Mouse (Mus musculus) kidney, embryonic 15.5 days (tissue): ENCODE measurements at regions not wholly inside any gene's neighbourhood (a gene's known extent, or its start where the extent isn't known, plus 50 kb on each side); places are given as distances from the start of the nearest gene placed in this dataset.
A peak's percentile ranks its signal among the peaks of the same experiment; 100 is the strongest.

Source experiments
- ATAC-seq: fragments of 200-750 bp; cut with Nextera tagmentation; replicated peaks from 2 replicates; pipeline ENCODE4 v1.8.0; 2017; ENCODE audit warnings: moderate TSS enrichment; ENCODE audit not compliant: low FRiP score
- H3K27ac ChIP-seq: fragments of 300-500 bp; sonication (generic); 2 replicates; pipeline ENCODE4 v1.5.1; 2015; ENCODE audit warnings: mild to moderate bottlenecking, inconsistent platforms
- H3K27me3 ChIP-seq: fragments of 300-500 bp; sonication (generic); 2 replicates; pipeline ENCODE4 v1.6.1; 2015; ENCODE audit warnings: inconsistent platforms
- H3K36me3 ChIP-seq: fragments of 300-500 bp; sonication (generic); 2 replicates; pipeline ENCODE4 v1.6.1; 2015; ENCODE audit warnings: inconsistent platforms
- H3K4me1 ChIP-seq: fragments of 300-500 bp; sonication (generic); 2 replicates; pipeline ENCODE4 v1.6.1; 2015; ENCODE audit warnings: inconsistent platforms
- H3K4me2 ChIP-seq: fragments of 300-500 bp; sonication (generic); 2 replicates; pipeline ENCODE4 v1.6.1; 2015; ENCODE audit warnings: moderate library complexity, mild to moderate bottlenecking, inconsistent platforms
- H3K4me3 ChIP-seq: fragments of 300-500 bp; sonication (generic); replicated peaks from 2 replicates; pipeline ENCODE4 v1.5.1; 2015; ENCODE audit warnings: mild to moderate bottlenecking, inconsistent platforms
- H3K9ac ChIP-seq: fragments of 300-500 bp; sonication (generic); 2 replicates; pipeline ENCODE4 v1.6.1; 2015; ENCODE audit warnings: mild to moderate bottlenecking, inconsistent platforms
- H3K9me3 ChIP-seq: fragments of 300-500 bp; sonication (generic); replicated peaks from 2 replicates; pipeline ENCODE4 v1.6.1; 2016; ENCODE audit warnings: inconsistent platforms
- WGBS: fragments of 180-500 bp; shearing (Covaris S2); methylation state at CpG from one replicate; pipeline ENCODE4 v1.1.7; 2015; ENCODE audit warnings: mixed read lengths; 5-methylcytosine and 5-hydroxymethylcytosine counted together

DNA sequence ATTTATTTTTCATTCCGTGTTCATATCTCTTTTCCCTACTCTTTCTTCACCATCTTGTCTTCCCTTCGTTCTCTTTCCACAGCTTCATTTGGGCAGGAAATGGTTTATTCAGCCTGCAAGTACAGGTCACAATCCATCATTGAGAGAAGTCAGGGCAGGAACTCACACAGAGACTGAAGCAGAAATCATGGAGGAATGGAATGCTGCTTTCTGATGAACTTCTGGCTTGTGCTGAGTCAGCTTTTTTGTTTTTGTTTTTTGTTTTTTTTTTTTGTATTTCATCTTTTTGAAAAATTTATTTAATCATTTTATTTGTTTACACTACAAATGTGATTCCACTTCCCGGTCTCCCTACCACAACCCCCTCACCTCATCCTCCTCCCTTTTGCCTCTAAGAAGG is 51.2 kb upstream of the Suclg2 start:
- no peak for ATAC-seq
- H3K27me3 ChIP-seq, result no peaks in the 10 kb centered on the region
- H3K9me3 ChIP-seq, result no peaks in the 10 kb centered on the region
- H3K36me3 ChIP-seq, result no peaks in the 10 kb centered on the region
- 55% methylated on average over 3 of the region's 3 CpGs for WGBS
- 0 out of 2 replicates have a peak overlapping the region, but pooled peaks have one; percentile 51 for H3K27ac ChIP-seq
- no peak overlapping the region for H3K4me3 ChIP-seq
- no peak overlapping the region for H3K4me2 ChIP-seq
- H3K9ac ChIP-seq, result no peak overlapping the region
- H3K4me1 ChIP-seq, result no peaks in the 10 kb centered on the region

DNA sequence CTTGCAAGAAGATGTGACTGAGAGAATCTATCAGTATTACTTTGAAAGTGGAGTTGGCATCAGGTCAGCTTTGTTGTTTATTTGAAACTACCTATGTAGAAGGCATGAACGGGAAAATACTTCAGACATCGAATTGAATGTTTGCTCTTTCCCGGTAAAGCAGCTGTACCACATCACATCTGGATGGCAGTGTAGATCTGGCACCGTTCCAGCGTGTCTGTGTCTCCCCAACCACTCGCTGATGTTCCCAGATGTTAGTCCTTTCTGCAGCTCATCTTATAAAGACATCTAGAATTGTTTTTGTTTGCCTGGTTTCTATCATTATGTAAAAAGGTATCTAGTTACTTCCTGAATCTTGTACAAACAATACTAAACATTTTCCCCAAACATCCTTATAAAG is 83.1 kb upstream of the Suclg2 start:
- no peak overlapping the region for H3K27ac ChIP-seq
- H3K9me3 ChIP-seq, result no peaks in the 10 kb centered on the region
- 43% methylated on average over 6 of the region's 6 CpGs for WGBS
- no peaks in the 10 kb centered on the region for H3K4me1 ChIP-seq
- H3K36me3 ChIP-seq, result no peaks in the 10 kb centered on the region
- no peak for ATAC-seq
- H3K27me3 ChIP-seq, result no peaks in the 10 kb centered on the region
- H3K4me2 ChIP-seq, result no peak overlapping the region
- H3K9ac ChIP-seq, result no peak overlapping the region
- H3K4me3 ChIP-seq, result no peak overlapping the region

- Histone ChIP-seq H3K4me3 (no peak overlapping the region), H3K9me3 (peaks cover 5% of the 10 kb centered on the region; the same call in 1 of the 2 replicates), H3K27me3 (no peaks in the 10 kb centered on the region), H3K36me3 (no peaks in the 10 kb centered on the region), H3K4me1 (no peaks in the 10 kb centered on the region), H3K27ac (peak overlapping the region; percentile 33), H3K4me2 (no peak overlapping the region), H3K9ac (no peak overlapping the region)
- 58% methylated on average over 3 of the region's 3 CpGs for WGBS
- peak; percentile 33; the same call in 1 of the 2 replicates for ATAC-seq
Observed at GRCm38 (mm10) chr6:95841502-95841901, 122.9 kb upstream of the Suclg2 start.

DNA sequence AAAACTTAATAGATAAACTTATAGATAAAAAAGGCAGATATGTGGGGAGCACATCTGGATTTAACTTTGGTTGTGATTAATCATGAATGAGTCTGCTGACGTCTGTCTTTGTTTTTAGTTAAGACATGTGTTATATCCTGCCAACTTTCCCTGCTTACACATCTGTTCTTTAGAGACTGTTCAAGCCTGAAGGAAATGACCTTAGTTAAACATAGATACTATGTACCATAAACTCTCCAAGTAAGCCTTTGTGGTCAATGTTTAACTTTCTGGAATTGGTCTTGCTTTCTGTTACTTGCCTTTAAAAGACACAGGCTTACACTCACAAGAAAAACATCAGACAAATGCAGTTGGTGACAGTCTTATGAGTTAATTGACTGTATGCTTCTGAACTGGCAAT is 127.9 kb upstream of the Suclg2 start:
- Histone ChIP-seq H3K9me3 (peaks cover 5% of the 10 kb centered on the region; the same call in 1 of the 2 replicates), H3K4me1 (no peaks in the 10 kb centered on the region), H3K27me3 (no peaks in the 10 kb centered on the region), H3K4me3 (no peak overlapping the region), H3K9ac (no peak overlapping the region), H3K4me2 (no peak overlapping the region), H3K36me3 (no peaks in the 10 kb centered on the region), H3K27ac (no peak overlapping the region)
- 25% methylated on average over 1 of the region's 1 CpGs for WGBS
- ATAC-seq, result 0 out of 2 replicates have a peak, but pooled peaks have one; percentile 49

DNA sequence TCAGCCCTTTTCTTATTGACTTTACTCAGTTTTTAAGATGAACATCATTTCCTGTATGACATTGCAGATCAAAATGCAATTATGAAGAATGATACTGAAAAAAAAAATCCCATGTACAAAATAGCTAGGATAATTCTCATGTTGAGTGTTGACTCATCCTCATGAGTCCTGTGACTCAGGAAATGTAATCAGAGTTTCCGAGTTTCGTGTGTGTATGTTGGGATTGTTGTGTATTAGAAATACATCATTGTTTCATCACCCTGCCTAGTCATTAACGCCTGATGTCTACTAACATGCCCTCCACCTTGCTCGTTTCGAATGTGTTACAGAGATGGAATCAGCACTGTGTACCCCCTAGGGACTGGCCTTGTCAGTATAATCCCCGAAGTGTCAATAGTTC is 156.9 kb upstream of the Suclg2 start:
- Histone ChIP-seq H3K27me3 (no peaks in the 10 kb centered on the region), H3K4me2 (no peak overlapping the region), H3K27ac (no peak overlapping the region), H3K4me3 (no peak overlapping the region), H3K9ac (no peak overlapping the region), H3K4me1 (no peaks in the 10 kb centered on the region), H3K9me3 (no peaks in the 10 kb centered on the region), H3K36me3 (no peaks in the 10 kb centered on the region)
- no peak for ATAC-seq
- WGBS, result 86% methylated on average over 6 of the region's 6 CpGs

- no peak overlapping the region for H3K4me2 ChIP-seq
- no peak overlapping the region for H3K27ac ChIP-seq
- no peaks in the 10 kb centered on the region for H3K4me1 ChIP-seq
- no peaks in the 10 kb centered on the region for H3K36me3 ChIP-seq
- no peak overlapping the region for H3K4me3 ChIP-seq
- ATAC-seq, result no peak
- 53% methylated on average over 2 of the region's 2 CpGs for WGBS
- H3K9me3 ChIP-seq, result no peaks in the 10 kb centered on the region
- no peak overlapping the region for H3K9ac ChIP-seq
- no peaks in the 10 kb centered on the region for H3K27me3 ChIP-seq
Observed at GRCm38 (mm10) chr6:95876320-95876719, 157.7 kb upstream of the Suclg2 start.

DNA sequence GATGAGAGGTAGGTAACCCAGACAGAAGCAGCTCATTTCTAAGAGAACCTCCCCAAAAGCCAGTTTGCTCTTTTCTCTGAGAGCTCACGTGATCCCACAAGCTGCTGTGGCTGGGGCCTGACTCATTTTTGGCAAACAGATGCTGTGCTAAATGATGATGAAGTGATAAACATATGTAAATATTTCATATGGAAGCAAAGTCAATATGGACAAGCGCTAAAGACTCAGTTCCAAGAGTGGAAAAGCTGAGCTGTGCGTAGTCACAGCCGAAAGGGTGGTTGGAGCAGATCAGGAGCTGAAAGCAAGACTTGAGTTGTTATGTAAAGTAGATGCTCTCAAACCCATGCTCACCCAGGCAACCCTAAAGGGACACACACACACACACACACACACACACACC is 168.0 kb upstream of the Suclg2 start:
- H3K4me1 ChIP-seq, result no peaks in the 10 kb centered on the region
- 85% methylated on average over 4 of the region's 4 CpGs for WGBS
- no peak overlapping the region for H3K9ac ChIP-seq
- no peak overlapping the region for H3K4me2 ChIP-seq
- ATAC-seq, result no peak
- no peaks in the 10 kb centered on the region for H3K27me3 ChIP-seq
- no peaks in the 10 kb centered on the region for H3K9me3 ChIP-seq
- H3K36me3 ChIP-seq, result no peaks in the 10 kb centered on the region
- H3K27ac ChIP-seq, result no peak overlapping the region
- no peak overlapping the region for H3K4me3 ChIP-seq

DNA sequence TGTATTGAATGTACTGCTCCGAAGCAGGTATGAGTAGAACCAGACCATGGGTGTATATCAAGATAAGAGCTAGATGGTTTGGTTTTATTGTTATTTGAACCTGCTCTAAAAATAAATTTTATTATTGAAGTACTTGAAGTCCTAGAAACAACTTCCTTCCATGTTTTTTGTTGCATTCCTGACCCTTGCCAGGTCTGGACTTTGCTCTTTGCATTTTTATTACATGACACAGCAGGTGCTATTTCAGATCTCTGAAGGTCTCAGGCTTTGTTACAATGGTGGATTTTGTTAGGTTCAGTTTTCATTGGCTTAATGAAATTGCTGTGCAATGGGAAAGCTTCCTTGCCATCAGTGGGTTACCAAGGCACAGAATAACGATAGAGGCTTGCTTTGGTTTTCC is 184.0 kb upstream of the Suclg2 start:
- no peak for ATAC-seq
- H3K27ac ChIP-seq, result no peak overlapping the region
- H3K4me2 ChIP-seq, result no peak overlapping the region
- H3K9me3 ChIP-seq, result no peaks in the 10 kb centered on the region
- no peaks in the 10 kb centered on the region for H3K27me3 ChIP-seq
- no peak overlapping the region for H3K4me3 ChIP-seq
- no peaks in the 10 kb centered on the region for H3K36me3 ChIP-seq
- 89% methylated on average over 2 of the region's 2 CpGs for WGBS
- H3K4me1 ChIP-seq, result no peaks in the 10 kb centered on the region
- H3K9ac ChIP-seq, result no peak overlapping the region

DNA sequence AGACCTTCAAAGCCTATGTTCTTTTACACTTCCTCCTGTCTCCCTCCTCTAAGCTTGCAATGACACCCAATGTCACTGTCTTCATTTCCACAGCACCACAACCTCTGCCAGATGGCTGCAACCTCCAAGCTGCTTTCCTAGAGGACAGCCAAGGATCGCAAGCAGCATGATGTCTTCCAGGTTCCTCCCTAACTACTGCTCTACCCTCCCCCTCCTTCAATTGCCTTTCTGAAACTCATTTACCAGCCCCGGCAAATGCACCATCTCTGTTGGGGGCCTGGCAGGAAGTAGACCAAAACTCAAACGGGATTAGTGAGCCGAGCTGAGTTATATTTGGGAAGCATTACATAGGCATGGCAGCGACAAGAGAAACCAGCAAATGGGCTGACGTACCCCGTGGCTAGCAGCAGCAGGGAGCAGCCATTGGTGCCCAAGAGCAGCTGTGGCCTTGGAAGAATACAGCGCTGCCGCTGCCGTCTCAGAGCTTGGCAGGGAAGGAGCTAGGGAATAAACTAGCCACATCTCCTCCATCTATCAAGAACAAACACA is 185.6 kb upstream of the Suclg2 start:
- Histone ChIP-seq H3K9me3 (no peaks in the 10 kb centered on the region), H3K4me3 (no peak overlapping the region), H3K27me3 (no peaks in the 10 kb centered on the region), H3K27ac (no peak overlapping the region), H3K36me3 (no peaks in the 10 kb centered on the region), H3K4me1 (no peaks in the 10 kb centered on the region), H3K9ac (no peak overlapping the region), H3K4me2 (no peak overlapping the region)
- WGBS, result 57% methylated on average over 10 of the region's 10 CpGs
- no peak for ATAC-seq

GRCm38 (mm10) chr6:95905057-95905456 is 186.5 kb upstream of the Suclg2 start:
- no peak overlapping the region for H3K27ac ChIP-seq
- no peak overlapping the region for H3K9ac ChIP-seq
- no peak overlapping the region for H3K4me2 ChIP-seq
- no peaks in the 10 kb centered on the region for H3K36me3 ChIP-seq
- ATAC-seq, result no peak
- no peak overlapping the region for H3K4me3 ChIP-seq
- no peaks in the 10 kb centered on the region for H3K27me3 ChIP-seq
- no peaks in the 10 kb centered on the region for H3K9me3 ChIP-seq
- no peaks in the 10 kb centered on the region for H3K4me1 ChIP-seq
- 79% methylated on average over 8 of the region's 8 CpGs for WGBS

DNA sequence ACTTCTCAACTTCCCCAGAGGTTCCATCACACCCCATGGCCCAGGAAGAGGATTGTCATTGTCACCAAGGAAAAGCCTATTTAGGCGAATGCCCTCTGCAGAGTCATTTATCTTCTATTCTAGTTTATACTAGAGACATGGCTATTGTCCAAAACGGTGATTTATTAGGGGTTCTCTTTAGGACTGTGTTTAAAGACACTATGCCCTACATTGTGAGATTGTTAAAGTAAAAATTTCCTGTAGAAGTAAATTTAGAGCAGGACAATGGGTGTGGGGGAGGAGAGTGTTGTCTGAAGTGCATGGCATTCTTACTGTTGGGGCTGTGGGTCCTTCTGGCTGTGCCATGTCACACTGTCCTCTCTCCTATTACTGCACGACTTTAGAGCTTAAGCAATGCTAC is 191.2 kb upstream of the Fam19a1 start:
- WGBS, result 45% methylated on average over 3 of the region's 3 CpGs
- Histone ChIP-seq H3K27ac (no peak overlapping the region), H3K4me3 (no peak overlapping the region), H3K4me2 (no peak overlapping the region), H3K4me1 (peaks cover 3% of the 10 kb centered on the region; the same call in 1 of the 2 replicates), H3K9ac (no peak overlapping the region), H3K36me3 (no peaks in the 10 kb centered on the region), H3K9me3 (no peaks in the 10 kb centered on the region), H3K27me3 (no peaks in the 10 kb centered on the region)
- ATAC-seq, result 0 out of 2 replicates have a peak, but pooled peaks have one; percentile 40

GRCm38 (mm10) chr6:95934561-95934960 is 178.4 kb upstream of the Fam19a1 start:
- Histone ChIP-seq H3K36me3 (no peaks in the 10 kb centered on the region), H3K27me3 (no peaks in the 10 kb centered on the region), H3K4me2 (no peak overlapping the region), H3K9me3 (no peaks in the 10 kb centered on the region), H3K4me3 (no peak overlapping the region), H3K4me1 (no peaks in the 10 kb centered on the region), H3K27ac (no peak overlapping the region), H3K9ac (no peak overlapping the region)
- no peak for ATAC-seq
- WGBS, result 53% methylated on average over 1 of the region's 1 CpGs

- H3K36me3 ChIP-seq, result no peaks in the 10 kb centered on the region
- no peak overlapping the region for H3K4me2 ChIP-seq
- no peaks in the 10 kb centered on the region for H3K4me1 ChIP-seq
- no peaks in the 10 kb centered on the region for H3K27me3 ChIP-seq
- no peak for ATAC-seq
- H3K9me3 ChIP-seq, result no peaks in the 10 kb centered on the region
- H3K27ac ChIP-seq, result no peak overlapping the region
- WGBS, result 59% methylated on average over 2 of the region's 2 CpGs
- H3K9ac ChIP-seq, result no peak overlapping the region
- H3K4me3 ChIP-seq, result no peak overlapping the region
Observed at GRCm38 (mm10) chr6:95936504-95936903, 176.4 kb upstream of the Fam19a1 start.
